Mouse (Mus musculus): ENCODE results near the gene Gucy2g. TPM values are rescaled to one million over a fixed set of nuclear protein-coding genes. Genes with fewer than 3 reads are reported as not detected.
A peak's percentile ranks its signal among the peaks of the same experiment; 100 is the strongest.

Gucy2g gene
- total RNA-seq (2012; rRNA removed), result not detected in 2 replicates
- not detected in 2 replicates for total RNA-seq (2014; rRNA removed)
- polyA plus RNA-seq (2012; ENCODE audit: insufficient read length, low read depth), result 0.11 TPM in 1 of 2 replicates, not detected in the other

GRCm38 (mm10) chr19:55241186-55241645 lies at the start of gene Gucy2g:
Gucy2g (minus strand) TSS chr19:55241236.
- Histone ChIP-seq H3K9me3 (replicated peaks; ENCODE audit: low read length) (no peaks in the 10 kb centered on the region), H3K27me3 (replicated peaks) (peaks cover 6% of the 10 kb centered on the region), H3K36me3 (replicated peaks in 1 of 2; ENCODE audit: control insufficient read depth in 1 of 2, insufficient read depth in 1 of 2, low read length in 1 of 2) (no peaks in the 10 kb centered on the region), H3K4me2 (ENCODE audit: insufficient read depth, low read depth, poor library complexity, severe bottlenecking) (0 out of 2 replicates have a peak within 1 kb of the TSS, but pooled peaks have one; percentile 0), H3K9ac (ENCODE audit: insufficient read depth, low read depth) (no peak within 1 kb of the TSS), H3K4me1 (ENCODE audit: control insufficient read depth in 1 of 2, insufficient read depth in 2 of 2) (peaks cover 7 to 8% of the 10 kb centered on the region in 2 experiments; a peak in 3 of 4 replicates), H3K27ac (ENCODE audit: insufficient read depth, low read depth) (no peak within 1 kb of the TSS), H3K4me3 (replicated peaks in 1 of 3; ENCODE audit: low read depth in 2 of 3, low read length in 2 of 3, poor library complexity in 1 of 3) (no peak within 1 kb of the TSS), H3K79me2 (replicated peaks; ENCODE audit: control insufficient read depth, extremely low read depth, insufficient read depth, poor library complexity, severe bottlenecking) (no peaks in the 10 kb centered on the region)
- dilution Hi-C loops (cut with MboI; ENCODE audit: extremely low pct_ligation_motif_present, extremely low pct_unique_long_range_greater_than_20kb, low sequenced_read_pairs) (no loop called here), in situ Hi-C loops (cut with MboI; ENCODE audit: low pct_ligation_motif_present, low pct_unique_long_range_greater_than_20kb, low sequenced_read_pairs) (no loop called here)
- DNase-seq (ENCODE audit: extremely low read depth), result no peak
- TF ChIP-seq USF1 (IDR thresholded peaks at IDR 0.05; ENCODE audit: low read depth, low read length), result peak; percentile 44
- peak; percentile 49 for TF ChIP-seq USF2 (conservative IDR thresholded peaks at IDR 0.05; ENCODE audit: low read depth, low read length)
- no peak for TF ChIP-seq MYC (IDR thresholded peaks at IDR 0.05; ENCODE audit: low read depth, low read length)

GRCm38 (mm10) chr19:55288974-55289373 lies 47.9 kb upstream of the Gucy2g start:
- H3K4me3 ChIP-seq (replicated peaks in 1 of 3; ENCODE audit: low read depth in 2 of 3, low read length in 2 of 3, poor library complexity in 1 of 3), result no peak overlapping the region
- H3K27me3 ChIP-seq (replicated peaks), result no peaks in the 10 kb centered on the region
- TF ChIP-seq HCFC1 (IDR thresholded peaks at IDR 0.05; ENCODE audit: low read depth, low read length), result no peak
- TF ChIP-seq ETS1 (conservative IDR thresholded peaks at IDR 0.05; ENCODE audit: low read depth, low read length), result no peak
- H3K36me3 ChIP-seq (replicated peaks in 1 of 2; ENCODE audit: control insufficient read depth in 1 of 2, insufficient read depth in 1 of 2, low read length in 1 of 2), result peaks cover 72 to 83% of the 10 kb centered on the region in 2 experiments
- peaks cover 20 to 43% of the 10 kb centered on the region in 2 experiments for H3K4me1 ChIP-seq (ENCODE audit: control insufficient read depth in 1 of 2, insufficient read depth in 2 of 2)
- no peak overlapping the region for H3K4me2 ChIP-seq (ENCODE audit: insufficient read depth, low read depth, poor library complexity, severe bottlenecking)
- H3K9ac ChIP-seq (ENCODE audit: insufficient read depth, low read depth), result no peak overlapping the region
- peaks cover 3% of the 10 kb centered on the region for H3K9me3 ChIP-seq (replicated peaks; ENCODE audit: low read length)
- in situ Hi-C loops (cut with MboI; ENCODE audit: low pct_ligation_motif_present, low pct_unique_long_range_greater_than_20kb, low sequenced_read_pairs), result no loop called here
- no peak overlapping the region for H3K27ac ChIP-seq (ENCODE audit: insufficient read depth, low read depth)
- DNase-seq (ENCODE audit: extremely low read depth), result no peak
- dilution Hi-C loops (cut with MboI; ENCODE audit: extremely low pct_ligation_motif_present, extremely low pct_unique_long_range_greater_than_20kb, low sequenced_read_pairs), result no loop called here
- no peaks in the 10 kb centered on the region for H3K79me2 ChIP-seq (replicated peaks; ENCODE audit: control insufficient read depth, extremely low read depth, insufficient read depth, poor library complexity, severe bottlenecking)

- peaks cover 6 to 14% of the 10 kb centered on the region in 2 experiments; a peak in 3 of 4 replicates for H3K4me1 ChIP-seq (ENCODE audit: control insufficient read depth in 1 of 2, insufficient read depth in 2 of 2)
- DNase-seq (ENCODE audit: extremely low read depth), result no peak
- no peak for TF ChIP-seq KAT2A (IDR thresholded peaks at IDR 0.05; ENCODE audit: insufficient replicate concordance, low read length)
- TF ChIP-seq CHD1 (IDR thresholded peaks at IDR 0.05; ENCODE audit: low read depth, low read length), result no peak
- no peak for TF ChIP-seq ETS1 (conservative IDR thresholded peaks at IDR 0.05; ENCODE audit: low read depth, low read length)
- TF ChIP-seq TCF12 (IDR thresholded peaks at IDR 0.05; ENCODE audit: low read depth, low read length), result no peak
- TF ChIP-seq GABPA (IDR thresholded peaks at IDR 0.05; ENCODE audit: insufficient replicate concordance, low read depth, low read length), result no peak
- TF ChIP-seq ZC3H11A (IDR thresholded peaks at IDR 0.05; ENCODE audit: low read depth, low read length), result no peak
- TF ChIP-seq NELFE (IDR thresholded peaks at IDR 0.05; ENCODE audit: low read depth, low read length), result no peak
- no peak for TF ChIP-seq TBP (conservative IDR thresholded peaks at IDR 0.05; ENCODE audit: low read depth, low read length)
- no peak for TF ChIP-seq MAX (IDR thresholded peaks at IDR 0.05; ENCODE audit: low read length)
- no peak for TF ChIP-seq MAZ (IDR thresholded peaks at IDR 0.05; ENCODE audit: low read depth, low read length)
- TF ChIP-seq UBTF (IDR thresholded peaks at IDR 0.05; ENCODE audit: low read depth, low read length), result no peak
- H3K36me3 ChIP-seq (replicated peaks in 1 of 2; ENCODE audit: control insufficient read depth in 1 of 2, insufficient read depth in 1 of 2, low read length in 1 of 2), result peaks cover 78 to 98% of the 10 kb centered on the region in 2 experiments
- H3K27me3 ChIP-seq (replicated peaks), result no peaks in the 10 kb centered on the region
- dilution Hi-C loops (cut with MboI; ENCODE audit: extremely low pct_ligation_motif_present, extremely low pct_unique_long_range_greater_than_20kb, low sequenced_read_pairs), result no loop called here
- no peak overlapping the region for H3K9ac ChIP-seq (ENCODE audit: insufficient read depth, low read depth)
- peaks cover 3% of the 10 kb centered on the region for H3K9me3 ChIP-seq (replicated peaks; ENCODE audit: low read length)
- in situ Hi-C loops (cut with MboI; ENCODE audit: low pct_ligation_motif_present, low pct_unique_long_range_greater_than_20kb, low sequenced_read_pairs), result no loop called here
- H3K79me2 ChIP-seq (replicated peaks; ENCODE audit: control insufficient read depth, extremely low read depth, insufficient read depth, poor library complexity, severe bottlenecking), result no peaks in the 10 kb centered on the region
- H3K27ac ChIP-seq (ENCODE audit: insufficient read depth, low read depth), result no peak overlapping the region
- no peak overlapping the region for H3K4me3 ChIP-seq (replicated peaks in 1 of 3; ENCODE audit: low read depth in 2 of 3, low read length in 2 of 3, poor library complexity in 1 of 3)
- no peak overlapping the region for H3K4me2 ChIP-seq (ENCODE audit: insufficient read depth, low read depth, poor library complexity, severe bottlenecking)
Measured at GRCm38 (mm10) chr19:55286034-55286433, 45.0 kb upstream of the Gucy2g start.

All from CH12.LX (cell line).